Mouse (Mus musculus): ENCODE results near the gene Ppdpf.

The Ppdpf gene

DNA sequence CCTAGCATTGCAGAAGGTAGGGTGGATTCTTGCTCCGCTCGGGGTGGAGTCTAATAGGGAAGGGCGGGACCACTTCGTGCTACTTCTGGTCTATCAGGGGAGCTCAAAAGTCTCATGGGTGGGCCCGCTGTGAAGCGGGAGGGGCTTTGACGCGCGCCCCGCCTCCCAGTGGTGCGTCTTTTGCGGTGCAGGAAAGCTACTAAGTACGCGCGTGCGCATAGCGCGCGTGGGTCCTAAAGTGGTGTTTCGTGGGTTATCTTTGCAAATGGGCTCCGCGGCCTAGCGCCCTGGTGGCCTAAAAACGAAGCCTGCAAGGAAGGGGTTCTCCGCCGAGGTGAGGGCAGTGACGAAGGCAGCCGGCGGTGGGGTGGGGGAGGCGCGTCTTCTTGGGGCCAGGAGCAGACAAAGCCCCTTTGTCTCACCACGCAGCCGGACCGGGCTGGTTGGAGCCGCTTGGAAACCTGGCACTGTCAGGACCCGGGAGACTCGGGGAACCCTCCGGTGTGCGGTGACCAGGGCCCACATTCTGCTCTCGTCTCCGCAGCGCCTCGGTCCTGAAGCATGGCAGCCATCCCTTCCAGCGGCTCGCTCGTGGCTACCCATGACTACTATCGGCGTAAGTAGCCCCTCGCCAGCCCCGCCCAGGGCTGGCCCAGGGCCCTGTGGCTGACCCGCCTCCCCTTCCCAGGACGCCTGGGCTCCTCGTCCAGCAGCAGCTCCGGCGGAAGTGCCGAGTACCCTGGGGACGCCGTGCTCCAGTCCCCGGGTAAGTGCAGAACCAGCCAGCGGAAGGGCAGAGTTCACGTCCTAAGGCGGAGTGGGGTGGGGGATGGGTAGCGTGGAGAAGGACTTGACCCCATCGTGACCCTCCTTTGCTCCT, at the start of gene Ppdpf:
Gene Ppdpf, plus strand, starts transcription at position 127 of the 880 bp plus-strand sequence.
- peak; percentile 88 for DNase-seq (ENCODE audit: low read depth, low spot score)

DNA sequence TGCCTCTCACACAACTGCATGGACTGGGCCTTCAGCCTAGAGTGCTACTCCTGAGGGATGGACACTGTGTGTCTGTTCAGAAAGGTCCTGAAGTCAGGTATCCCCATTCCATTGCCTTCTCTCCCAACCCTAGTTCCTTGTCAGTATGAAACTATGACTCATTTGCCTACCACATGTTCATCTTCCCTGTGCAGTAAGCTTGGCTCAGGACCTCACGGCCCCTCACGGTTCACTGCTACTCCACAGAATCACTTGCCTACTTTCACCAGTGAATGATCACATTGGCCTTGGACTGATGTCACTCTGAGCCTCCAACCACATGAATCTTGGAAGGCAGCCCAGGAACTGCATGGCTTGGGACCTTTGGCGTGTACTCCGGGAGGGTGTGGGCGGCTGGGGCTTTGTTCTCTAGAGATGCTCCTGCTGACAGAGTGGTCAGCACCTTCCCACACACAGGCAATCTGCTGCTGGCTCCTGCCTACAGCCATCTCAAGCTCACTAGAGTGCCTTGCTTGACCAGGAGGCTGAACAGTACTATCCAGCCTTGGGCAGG, 47.3 kb upstream of the Ppdpf start:
- no peak for DNase-seq (ENCODE audit: low read depth, low spot score)

DNA sequence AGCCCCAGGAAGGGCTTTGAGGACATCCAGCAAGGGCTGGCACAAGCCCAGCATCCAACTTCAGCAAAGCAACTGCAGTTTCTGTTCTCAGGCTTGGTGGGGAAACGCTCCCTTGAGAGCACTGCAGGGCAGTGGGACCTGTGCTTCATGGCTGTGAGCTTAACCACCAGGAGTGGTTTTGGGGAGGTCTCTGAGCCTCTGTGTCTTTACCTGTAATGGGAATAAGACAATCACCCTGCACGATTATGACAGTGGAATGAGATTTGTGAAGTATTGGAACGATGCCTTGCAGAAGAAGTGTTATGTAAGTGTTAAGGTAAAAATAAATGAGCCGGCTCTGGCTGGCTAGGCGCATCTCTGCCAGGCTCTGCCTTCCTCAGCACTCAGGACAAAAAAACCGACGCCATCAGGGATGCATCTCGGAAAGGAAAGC, 44.3 kb upstream of the Ppdpf start:
- peak; percentile 43 for DNase-seq (ENCODE audit: low read depth, low spot score)

DNA sequence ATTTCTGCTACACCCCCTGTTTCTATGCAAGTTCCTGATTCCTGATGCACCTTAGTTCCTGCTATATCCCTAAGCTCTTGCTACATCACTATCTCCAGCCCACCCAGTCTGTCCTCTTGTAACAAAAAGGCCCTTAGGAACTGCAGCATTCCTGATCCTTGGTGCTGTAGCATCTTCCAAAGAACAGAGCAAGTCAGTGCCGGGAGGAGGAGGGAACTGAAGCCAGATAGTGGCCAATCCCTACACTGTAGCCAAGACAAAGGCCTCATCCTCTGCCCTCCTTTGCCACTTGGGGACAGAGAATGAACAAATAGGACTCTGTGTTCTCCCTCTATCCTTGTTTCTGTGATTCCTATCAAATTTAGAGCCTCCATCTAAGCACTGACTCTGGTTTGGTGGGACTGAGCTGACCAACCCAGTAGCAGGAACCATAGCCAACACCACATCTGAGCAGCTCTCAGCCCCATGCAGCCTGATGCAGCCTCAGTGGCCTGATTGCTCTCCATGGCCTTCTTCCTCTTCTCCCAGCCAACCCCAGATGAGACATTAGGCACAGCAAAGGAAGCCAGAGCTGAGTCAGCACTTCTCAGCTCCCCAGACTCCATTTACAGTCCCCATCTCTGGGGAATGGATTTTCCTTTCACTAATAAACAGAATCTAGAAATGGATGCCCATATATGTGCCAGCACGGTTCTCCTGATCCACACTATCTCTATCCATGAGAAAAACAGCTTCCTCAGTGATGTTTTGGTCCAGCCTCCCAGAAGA, 43.4 kb upstream of the Ppdpf start:
- no peak for DNase-seq (ENCODE audit: low read depth, low spot score)

DNA sequence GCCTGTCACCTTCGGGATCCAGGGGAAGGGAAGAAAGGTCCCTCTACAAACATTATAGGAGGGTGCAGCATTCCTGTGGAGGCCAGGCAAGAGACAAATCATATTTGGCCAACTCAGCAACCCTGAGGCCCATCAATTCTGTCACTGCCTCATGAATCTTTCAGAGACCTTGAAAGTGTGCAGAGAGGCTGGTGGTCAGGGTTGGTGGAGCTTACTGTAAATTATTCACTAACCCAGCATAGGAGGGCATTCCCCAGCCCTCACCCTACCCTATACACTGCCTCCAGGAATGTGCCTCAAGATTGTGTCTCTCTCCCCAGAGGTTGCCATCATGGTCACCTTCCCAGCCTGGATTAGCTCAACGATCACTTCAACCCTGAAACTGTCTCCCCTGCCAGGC, 42.4 kb upstream of the Ppdpf start:
- DNase-seq (ENCODE audit: low read depth, low spot score), result no peak

DNA sequence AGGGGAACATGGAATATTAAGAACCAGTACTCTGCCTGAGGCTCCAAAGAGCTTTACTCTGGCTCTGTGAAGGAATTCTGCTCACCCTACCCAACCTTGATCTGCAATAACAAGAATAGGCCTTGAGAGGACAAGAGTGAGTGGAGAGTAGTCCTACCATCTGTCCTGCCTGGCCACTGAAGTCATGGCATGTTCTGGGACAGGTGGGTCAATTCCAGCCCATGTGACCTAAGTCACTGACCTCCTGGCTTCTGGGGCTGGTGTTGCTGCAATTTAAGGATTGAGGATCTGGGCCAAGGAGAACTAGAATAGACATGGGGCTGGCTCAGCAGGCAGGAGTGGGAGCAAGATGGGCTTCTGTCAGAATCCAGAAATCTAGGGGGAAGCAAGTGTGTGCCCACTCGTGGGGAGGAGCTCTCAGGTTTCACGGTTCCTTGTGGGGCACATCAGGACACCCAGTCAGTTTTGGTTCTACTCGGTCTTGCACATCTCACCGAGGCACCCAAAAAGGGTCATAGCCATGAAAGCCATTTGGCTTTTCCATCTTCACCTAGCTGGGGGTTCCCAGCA, 40.0 kb upstream of the Ppdpf start:
- peak; percentile 87 for DNase-seq (ENCODE audit: low read depth, low spot score)

DNA sequence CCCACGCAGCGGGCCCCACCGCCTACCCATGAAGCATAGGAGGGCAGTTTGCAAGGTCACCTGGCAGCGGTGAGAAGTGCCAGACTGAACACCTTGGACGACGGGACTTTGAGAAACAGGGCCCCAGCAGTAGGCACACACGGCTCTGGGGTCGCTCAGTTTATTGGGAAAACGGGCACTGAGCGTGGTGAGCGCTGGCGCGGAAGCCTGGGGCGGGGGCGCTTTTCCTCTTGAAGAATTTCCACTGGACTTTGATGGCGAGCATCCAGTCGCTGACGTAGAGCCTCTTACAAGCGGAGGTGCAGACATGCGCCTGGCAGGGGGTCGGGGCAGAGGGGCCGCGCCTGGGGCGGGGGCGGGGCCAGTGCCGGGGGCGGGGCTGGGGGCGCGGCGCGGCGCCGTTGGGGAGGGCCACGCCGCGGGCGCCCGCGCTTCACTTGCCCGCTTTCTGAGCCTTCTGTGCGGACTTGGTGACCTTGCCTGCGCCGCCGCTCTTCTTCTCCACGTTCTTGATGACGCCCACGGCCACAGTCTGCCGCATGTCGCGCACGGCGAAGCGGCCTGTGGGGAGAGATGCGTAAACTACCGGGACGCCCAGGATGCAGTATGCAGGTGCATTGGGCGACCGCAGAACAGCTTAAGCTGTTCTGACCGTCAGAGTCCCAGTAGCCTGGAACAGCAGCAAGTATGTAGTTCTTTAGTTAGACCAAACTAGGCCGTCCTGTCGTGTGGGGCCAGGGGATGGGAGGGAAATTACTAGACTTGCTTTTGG, 39.3 kb upstream of the Ppdpf start:
- DNase-seq (ENCODE audit: low read depth, low spot score), result no peak

DNA sequence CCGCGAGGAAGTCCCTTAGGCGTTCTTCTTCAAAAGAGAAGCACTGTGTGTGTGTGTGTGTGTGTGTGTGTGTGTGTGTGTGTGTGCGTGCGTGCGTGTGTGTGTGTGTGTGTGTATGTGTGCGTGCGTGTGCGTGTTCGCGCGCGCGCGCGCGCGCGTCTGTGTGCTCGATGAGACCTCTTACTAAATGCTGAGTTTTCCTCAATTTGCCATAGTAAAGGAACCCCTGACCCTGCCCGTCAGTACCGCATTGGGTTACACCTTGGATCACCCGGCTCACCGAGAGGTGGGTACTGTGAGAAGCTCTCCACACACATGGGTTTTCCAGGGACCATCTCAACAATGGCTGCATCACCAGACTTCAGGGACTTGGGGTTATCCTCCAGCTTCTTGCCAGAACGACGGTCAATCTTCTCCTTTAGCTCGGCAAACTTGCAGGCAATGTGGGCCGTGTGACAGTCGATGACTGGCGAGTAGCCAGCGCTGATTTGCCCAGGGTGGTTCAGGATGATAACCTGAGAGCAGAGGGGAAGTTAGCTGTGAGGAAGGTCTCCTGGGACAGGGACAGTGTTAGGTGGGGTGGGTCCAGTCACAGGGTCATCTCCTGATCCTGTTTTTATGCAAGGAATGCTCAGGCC, 38.6 kb upstream of the Ppdpf start:
- DNase-seq (ENCODE audit: low read depth, low spot score), result no peak

DNA sequence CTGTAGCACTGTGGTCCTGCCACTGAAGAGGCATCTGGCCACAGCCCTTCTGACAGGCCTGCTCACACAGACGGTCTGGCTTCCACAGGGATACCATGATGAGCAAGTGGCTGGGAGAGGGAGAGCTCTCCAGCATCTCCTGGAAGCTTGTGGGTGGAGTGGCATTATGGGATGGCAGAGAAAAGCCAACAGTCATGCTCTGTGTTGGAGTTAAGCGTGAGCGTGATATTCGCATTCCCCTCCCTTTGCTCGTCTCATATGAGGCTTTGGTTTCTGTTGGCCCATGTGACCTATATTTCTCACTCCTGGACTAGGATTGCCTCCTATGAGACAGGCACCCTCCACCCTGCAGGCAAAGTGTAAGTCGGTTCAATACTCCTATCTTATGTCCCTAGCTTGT, 36.8 kb upstream of the Ppdpf start:
- DNase-seq (ENCODE audit: low read depth, low spot score), result no peak

DNA sequence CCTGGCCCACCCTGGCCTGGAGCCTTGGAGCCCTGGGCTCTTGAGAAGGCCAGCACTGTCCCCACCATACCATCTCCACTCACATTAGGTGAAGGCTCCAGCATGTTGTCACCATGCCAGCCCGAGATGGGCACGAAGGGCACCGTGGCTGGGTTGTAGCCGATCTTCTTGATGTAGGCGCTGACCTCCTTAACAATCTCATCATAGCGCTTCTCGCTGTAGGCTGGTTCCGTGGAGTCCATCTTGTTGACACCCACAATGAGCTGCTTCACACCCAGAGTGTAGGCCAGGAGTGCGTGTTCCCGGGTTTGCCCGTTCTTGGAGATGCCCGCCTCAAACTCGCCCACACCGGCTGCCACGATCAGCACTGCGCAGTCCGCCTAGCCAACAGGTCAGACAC, 34.3 kb upstream of the Ppdpf start:
- no peak for DNase-seq (ENCODE audit: low read depth, low spot score)

DNA sequence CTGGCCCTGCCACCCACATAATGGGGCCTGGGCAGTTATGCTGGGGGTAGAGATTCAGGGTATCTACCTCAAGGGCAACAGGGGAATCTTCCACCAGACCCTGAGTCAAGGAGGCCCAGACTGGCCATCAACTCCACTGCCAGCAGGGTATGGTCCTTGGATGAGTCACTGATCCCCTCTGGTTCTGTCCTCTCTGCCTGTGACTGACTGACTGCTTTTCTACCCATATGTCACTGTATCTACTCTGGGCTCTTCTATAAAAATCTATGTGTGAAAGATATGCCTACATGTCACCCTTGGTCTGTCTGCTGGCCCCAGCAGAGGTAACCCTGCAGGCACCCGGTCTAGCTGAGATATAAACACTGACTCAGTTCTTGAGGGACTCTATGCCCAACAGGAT, 33.9 kb upstream of the Ppdpf start:
- DNase-seq (ENCODE audit: low read depth, low spot score), result no peak

DNA sequence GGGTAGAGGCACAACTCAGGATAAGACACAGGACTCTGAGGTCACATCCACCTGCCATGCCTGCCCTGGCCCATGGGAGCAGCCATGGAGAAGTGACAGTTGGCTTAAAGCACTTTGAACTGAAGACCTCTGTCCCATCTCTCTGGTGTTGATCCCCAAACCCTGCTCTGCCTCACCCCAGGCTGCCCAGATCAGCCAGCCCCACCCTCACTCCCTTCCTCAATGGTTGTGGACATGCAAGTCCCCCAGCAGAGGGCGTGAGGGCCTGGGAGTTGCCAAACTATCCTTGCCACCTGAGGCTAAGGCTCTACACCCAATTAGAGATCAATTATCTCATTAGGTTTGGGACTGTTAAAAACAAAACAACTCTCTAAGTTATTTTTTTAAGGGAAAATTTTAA, 33.2 kb upstream of the Ppdpf start:
- no peak for DNase-seq (ENCODE audit: low read depth, low spot score)

DNA sequence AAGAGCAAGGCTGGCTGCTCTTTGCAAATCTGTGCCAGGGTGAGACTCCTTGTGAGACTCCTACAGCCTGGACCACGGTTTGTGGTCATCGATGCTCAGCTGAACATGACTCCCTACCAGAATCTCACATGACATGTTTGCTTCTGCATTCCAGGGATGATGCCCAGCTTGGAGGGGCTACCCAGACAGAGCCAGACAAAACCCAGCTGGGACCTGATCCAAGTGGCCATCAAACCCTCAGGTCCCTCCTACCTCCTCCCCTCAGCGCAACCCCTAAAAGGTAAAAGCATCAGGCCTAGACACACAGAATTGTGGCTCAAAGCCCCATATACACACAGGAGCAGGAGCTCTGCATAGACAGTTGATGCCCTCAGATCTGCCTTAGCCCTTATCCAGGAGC, 32.7 kb upstream of the Ppdpf start:
- no peak for DNase-seq (ENCODE audit: low read depth, low spot score)

DNA sequence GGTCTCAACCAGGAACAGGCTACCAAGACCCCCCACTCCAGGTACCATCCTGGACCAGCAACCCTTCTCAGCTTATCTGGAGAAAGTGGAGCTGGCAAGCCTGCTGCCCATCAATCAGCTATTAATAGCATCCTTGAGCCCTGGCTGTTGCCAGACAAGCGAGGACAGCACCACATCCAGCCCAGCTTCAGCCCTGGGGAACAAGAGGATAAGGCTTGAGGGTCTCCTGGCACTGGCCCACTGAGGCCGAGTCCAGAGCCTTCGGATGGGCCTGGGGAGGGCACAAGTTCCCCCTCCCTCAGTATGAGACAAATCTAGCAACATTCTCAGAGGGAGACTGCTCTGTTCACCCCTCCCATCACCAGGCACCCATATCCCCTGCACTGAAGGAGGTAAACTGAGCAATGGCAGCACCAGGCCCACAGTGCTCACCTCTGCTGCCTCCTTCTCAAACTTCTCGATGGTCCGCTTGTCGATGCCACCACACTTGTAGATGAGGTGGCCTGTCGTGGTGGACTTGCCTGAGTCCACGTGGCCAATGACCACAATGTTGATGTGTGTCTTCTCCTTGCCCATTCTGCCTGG, 32.1 kb upstream of the Ppdpf start:
- DNase-seq (ENCODE audit: low read depth, low spot score), result peak; percentile 65

DNA sequence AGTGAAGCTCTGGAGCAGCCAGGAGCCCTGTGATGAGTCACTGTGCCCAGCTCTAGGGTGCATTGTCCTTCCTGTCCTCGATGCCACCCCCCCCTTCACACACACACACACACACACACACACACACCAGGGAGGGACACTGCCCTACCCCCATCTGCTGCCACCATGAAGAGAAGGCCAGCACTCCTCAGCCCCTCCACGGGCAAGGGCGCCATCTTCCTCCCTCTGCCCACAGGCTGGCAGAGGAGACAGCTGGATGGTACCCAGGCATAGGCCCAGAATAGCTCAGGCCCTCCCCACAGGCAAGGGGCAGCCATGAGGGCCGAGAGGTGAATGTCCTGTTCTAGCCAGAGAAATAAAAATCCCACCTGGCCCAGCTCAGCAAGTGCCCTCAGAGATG, 31.2 kb upstream of the Ppdpf start:
- peak; percentile 89 for DNase-seq (ENCODE audit: low read depth, low spot score)

DNA sequence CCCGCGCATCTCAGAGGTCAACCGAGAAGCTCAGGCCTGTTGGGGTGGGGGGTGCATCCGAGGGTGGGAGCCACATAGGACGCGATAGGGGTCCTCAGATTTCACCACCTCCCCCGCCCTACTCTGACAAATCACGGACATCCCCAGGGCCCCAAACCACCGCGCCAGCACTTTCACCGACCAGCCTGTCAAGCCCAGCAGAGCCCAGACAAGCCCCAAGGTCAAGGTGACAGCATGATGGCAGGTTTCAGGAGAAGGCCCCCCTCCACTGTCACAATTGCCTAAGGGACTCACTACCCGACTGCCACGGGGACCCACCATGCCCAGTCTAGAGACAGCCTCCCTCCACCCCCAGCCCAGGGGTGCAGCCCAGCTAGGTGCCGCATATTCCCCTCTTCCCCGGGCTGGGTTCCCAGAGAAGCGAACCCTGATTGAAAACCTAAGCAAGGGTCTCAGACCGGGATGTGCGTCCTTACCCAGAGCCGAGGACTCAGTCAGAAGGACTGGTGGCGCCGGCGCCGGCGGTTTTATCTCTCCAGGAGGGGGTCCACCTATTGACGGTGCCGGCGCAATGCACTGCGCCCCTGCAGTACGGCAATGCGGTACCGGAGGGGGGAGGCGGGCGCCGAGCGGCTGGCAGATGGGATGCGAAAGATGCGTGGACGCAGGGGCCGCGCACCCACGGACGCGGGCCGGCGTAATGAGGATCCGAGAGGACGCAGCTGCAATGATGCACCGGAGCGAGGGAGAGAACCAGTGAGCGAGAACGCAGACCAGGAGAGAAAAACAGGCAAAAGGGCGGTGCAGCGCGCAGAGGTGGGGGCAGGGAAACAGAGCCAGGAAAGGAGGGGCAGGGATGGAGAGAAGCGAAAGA, 30.6 kb upstream of the Ppdpf start, which contains the start of gene Eef1a2:
Gene Eef1a2, minus strand, starts transcription at position 767 of the 874 bp plus-strand sequence.
- DNase-seq (ENCODE audit: low read depth, low spot score), result peak; percentile 68

DNA sequence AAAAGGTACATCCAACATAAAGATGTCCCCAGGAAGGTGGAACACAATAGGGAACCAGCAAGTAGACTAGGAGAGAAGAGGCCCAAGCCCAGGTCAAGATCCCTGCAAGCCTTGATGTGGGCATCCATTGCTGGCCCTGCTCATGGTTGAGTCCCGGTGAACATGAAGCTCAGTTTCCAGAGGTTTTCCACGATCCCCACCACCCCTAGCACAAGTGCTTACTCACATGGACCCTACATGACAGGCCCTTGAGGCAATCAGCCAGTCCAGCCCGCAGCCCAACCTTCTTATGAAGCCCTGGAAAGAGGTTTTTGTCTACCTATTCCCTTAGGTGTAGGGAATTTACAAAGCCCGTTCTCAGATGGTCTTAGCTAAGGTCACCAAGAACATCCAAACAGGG, 29.9 kb upstream of the Ppdpf start:
- no peak for DNase-seq (ENCODE audit: low read depth, low spot score)

DNA sequence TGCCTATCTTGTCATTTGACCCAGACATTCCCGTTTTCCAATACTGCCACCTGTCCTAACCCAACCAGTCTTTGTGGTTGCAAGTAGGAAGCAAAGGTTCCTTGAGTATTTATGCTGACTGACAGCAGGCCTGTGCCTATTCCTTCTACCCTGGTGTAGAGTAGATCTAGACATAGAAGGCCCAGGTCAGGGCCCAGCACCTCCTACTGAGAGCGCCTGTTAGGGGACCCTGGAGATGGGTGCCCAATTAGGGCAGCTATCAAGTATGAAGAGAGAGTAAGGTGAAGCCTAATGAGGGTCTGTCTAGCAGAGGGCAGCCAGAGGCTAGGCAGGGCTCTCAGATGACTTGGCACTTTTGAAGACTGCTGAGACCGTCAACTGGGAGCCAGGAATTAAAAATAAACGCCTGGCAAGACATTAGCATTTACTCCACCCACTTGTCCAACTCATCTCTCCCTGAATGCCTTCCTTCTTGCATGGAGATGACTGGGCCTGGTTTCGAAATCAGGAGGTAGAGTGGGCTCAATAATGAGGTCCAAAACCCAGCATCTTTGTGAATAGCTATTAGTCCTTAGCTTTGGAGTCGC, 29.2 kb upstream of the Ppdpf start:
- peak; percentile 89 for DNase-seq (ENCODE audit: low read depth, low spot score)

DNA sequence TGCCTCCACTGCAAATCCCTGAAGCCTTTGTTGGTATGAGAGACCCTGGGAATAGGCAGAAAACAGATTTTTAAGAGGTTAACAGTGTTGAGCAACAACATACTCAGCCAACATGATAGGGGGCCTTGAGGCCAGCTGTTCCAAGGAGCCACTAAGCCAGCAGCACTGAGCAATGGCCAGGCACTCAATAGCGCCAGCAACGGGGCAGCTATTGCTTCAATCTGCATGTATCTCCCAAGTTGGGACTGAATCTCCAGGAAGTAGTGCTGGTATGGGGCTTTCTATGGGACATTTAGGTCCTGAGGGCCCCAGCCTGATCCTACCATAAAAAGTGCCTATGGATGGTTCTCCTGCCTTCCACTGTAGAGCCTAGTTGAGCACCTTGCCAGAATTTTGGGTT, 28.6 kb upstream of the Ppdpf start:
- no peak for DNase-seq (ENCODE audit: low read depth, low spot score)

Measured in skeletal muscle tissue, adult 2 months (tissue).